Mouse (Mus musculus) lung, adult 2 months (tissue): Measurements from ENCODE around the gene Ppp2r3d. TPM values are rescaled to one million over a fixed set of nuclear protein-coding genes. Genes with fewer than 3 reads are reported as not detected.
A peak's percentile ranks its signal among the peaks of the same experiment; 100 is the strongest.

Experiments
- DNase-seq: peaks from one replicate; pipeline ENCODE4 v3.0.0; 2022
- H3K4me1 ChIP-seq: fragments of 200-500 bp; 2 replicates; pipeline ENCODE4 v1.6.1; 2011; ENCODE audit warnings: low read length; ENCODE audit not compliant: control insufficient read depth, insufficient read depth
- H3K4me3 ChIP-seq: fragments of 200-500 bp; replicated peaks from 2 replicates; pipeline ENCODE3; 2011; ENCODE audit warnings: low read depth, mild to moderate bottlenecking, control low read depth, low read length; ENCODE audit errors: extremely low read depth
- CTCF ChIP-seq: fragments of 200-500 bp; IDR thresholded peaks from 2 replicates; pipeline ENCODE4 v1.5.1; 2011; ENCODE audit warnings: mild to moderate bottlenecking, low read length, control low read depth; ENCODE audit not compliant: insufficient read depth
- POLR2A ChIP-seq: fragments of 200-500 bp; IDR thresholded peaks from 2 replicates; pipeline ENCODE4 v1.6.1; 2011; ENCODE audit warnings: low read depth, mild to moderate bottlenecking, control low read depth, low read length, borderline replicate concordance; ENCODE audit errors: extremely low read depth
- WGBS: fragments of 180-500 bp; shearing (Covaris S2); methylation state at CpG from one replicate; pipeline ENCODE4 v1.1.7; 2018; 5-methylcytosine and 5-hydroxymethylcytosine counted together
- polyA plus RNA-seq: library from polyadenylated mRNA; depleted of rRNA; stranded (reverse); fragments of >200 nt; gene quantifications from 2 replicates; pipeline ENCODE4 v1.2.3, GENCODE M21; 2012

Gene Ppp2r3d
- polyA plus RNA-seq, 1 experiment, result 241 TPM

GRCm38 (mm10) chr9:124439848-124440723 lies 36.6 kb downstream of the Ppp2r3d start:
- DNase-seq, result peak; percentile 6
- Histone ChIP-seq H3K4me1 (no peaks in the 10 kb centered on the region), H3K4me3 (no peak overlapping the region)
- TF ChIP-seq POLR2A (no peak), CTCF (no peak)
- WGBS, result 88% methylated on average over 26 of the region's 29 CpGs

GRCm38 (mm10) chr9:124439403-124439847 lies 37.3 kb downstream of the Ppp2r3d start:
- DNase-seq, result no peak
- 88% methylated on average over 13 of the region's 13 CpGs for WGBS
- TF ChIP-seq CTCF (no peak), POLR2A (no peak; the same call in 1 of the 2 replicates)

GRCm38 (mm10) chr9:124438686-124439346 lies 37.9 kb downstream of the Ppp2r3d start:
- no peaks in the 10 kb centered on the region for H3K4me1 ChIP-seq
- 97% methylated on average over 21 of the region's 22 CpGs for WGBS
- no peak overlapping the region for H3K4me3 ChIP-seq
- DNase-seq, result no peak
- TF ChIP-seq CTCF (no peak), POLR2A (no peak)

More at GRCm38 (mm10) chr9:124439403-124439847, 37.3 kb downstream of the Ppp2r3d start:
- no peak overlapping the region for H3K4me3 ChIP-seq
- H3K4me1 ChIP-seq, result no peaks in the 10 kb centered on the region

GRCm38 (mm10) chr9:124425411-124425885 lies 51.2 kb downstream of the Ppp2r3d start:
- Histone ChIP-seq H3K4me1 (no peaks in the 10 kb centered on the region), H3K4me3 (peak overlapping the region; percentile 71)
- WGBS, result under 1% methylated on average over 46 of the region's 47 CpGs
- DNase-seq, result peak; percentile 90
- peak; percentile 73; the same call in 1 of the 2 replicates for TF ChIP-seq POLR2A
- TF ChIP-seq CTCF, result no peak

- under 1% methylated on average over 48 of the region's 48 CpGs for WGBS
- TF ChIP-seq POLR2A (peak; percentile 70; the same call in 1 of the 2 replicates), CTCF (no peak)
These were observed 51.9 kb downstream of the Ppp2r3d start for GRCm38 (mm10) chr9:124424542-124425410.

GRCm38 (mm10) chr9:124424292-124424541 lies 52.5 kb downstream of the Ppp2r3d start:
- TF ChIP-seq CTCF, result no peak
- WGBS, result under 1% methylated on average over 27 of the region's 27 CpGs
- no peaks in the 10 kb centered on the region for H3K4me1 ChIP-seq
- peak overlapping the region; percentile 87 for H3K4me3 ChIP-seq
- no peak for DNase-seq

More at GRCm38 (mm10) chr9:124424542-124425410, 51.9 kb downstream of the Ppp2r3d start:
- H3K4me1 ChIP-seq, result no peaks in the 10 kb centered on the region
- DNase-seq, result peak; percentile 97
- peak overlapping the region; percentile 87 for H3K4me3 ChIP-seq

GRCm38 (mm10) chr9:124423552-124424291 lies 53.0 kb downstream of the Ppp2r3d start:
- under 1% methylated on average over 74 of the region's 74 CpGs for WGBS
- Histone ChIP-seq H3K4me1 (no peaks in the 10 kb centered on the region), H3K4me3 (peak overlapping the region; percentile 87)
- TF ChIP-seq POLR2A (peak; percentile 56; the same call in 1 of the 2 replicates), CTCF (no peak)
- peak; percentile 96 for DNase-seq

GRCm38 (mm10) chr9:124422900-124423551 lies 53.7 kb downstream of the Ppp2r3d start:
- TF ChIP-seq POLR2A (peak; percentile 73; the same call in 1 of the 2 replicates), CTCF (no peak)
- Histone ChIP-seq H3K4me3 (peak overlapping the region; percentile 87), H3K4me1 (no peaks in the 10 kb centered on the region)
- WGBS, result under 1% methylated on average over 58 of the region's 59 CpGs
- DNase-seq, result no peak
